Mouse (Mus musculus) myocyte (in vitro differentiated cells): Measurements from ENCODE around the gene Lap3.

Experiments
- E2F4 ChIP-seq: IDR thresholded peaks from one replicate; pipeline ENCODE4 v1.6.1; 2011; ENCODE audit warnings: mild to moderate bottlenecking, control low read depth, moderate library complexity; ENCODE audit not compliant: insufficient read depth
- MAX ChIP-seq: IDR thresholded peaks from one replicate; pipeline ENCODE4 v1.6.1; 2011; ENCODE audit warnings: low read depth, mild to moderate bottlenecking, control low read depth
- POLR2A ChIP-seq: IDR thresholded peaks from one replicate; pipeline ENCODE4 v1.6.1; 2011; ENCODE audit warnings: low read depth, mild to moderate bottlenecking, control low read depth, moderate library complexity; ENCODE audit not compliant: insufficient read length

- TF ChIP-seq MAX (no peak), POLR2A (no peak), E2F4 (no peak)
Measured at GRCm38 (mm10) chr5:45521601-45522000, 28.4 kb downstream of the Lap3 start.
